Mouse (Mus musculus) megakaryocyte, embryonic 14.5 days (primary cell): ENCODE results near the gene Gm13420. TPM values are rescaled to one million over a fixed set of nuclear protein-coding genes. Genes with fewer than 3 reads are reported as not detected.

Experiments used
- H3K27me3 ChIP-seq: replicated peaks from 2 replicates; pipeline ENCODE3; 2012; ENCODE audit warnings: inconsistent platforms
- H3K36me3 ChIP-seq: replicated peaks from 2 replicates; pipeline ENCODE3; 2012; ENCODE audit warnings: low read length, inconsistent platforms, mixed read lengths
- H3K4me1 ChIP-seq: 2 replicates; pipeline ENCODE4 v1.6.1; 2012; ENCODE audit warnings: inconsistent platforms
- H3K4me3 ChIP-seq: replicated peaks from 2 replicates; pipeline ENCODE3; 2012; ENCODE audit warnings: moderate library complexity, mild to moderate bottlenecking, inconsistent platforms
- H3K9me3 ChIP-seq: 2 replicates; pipeline ENCODE4 v1.6.1; 2012; ENCODE audit warnings: inconsistent platforms
- FLI1 ChIP-seq: IDR thresholded peaks from 2 replicates; pipeline ENCODE4 v1.6.1; 2012; ENCODE audit warnings: low read length, inconsistent platforms, mixed read lengths
- GATA1 ChIP-seq: IDR thresholded peaks from 3 replicates; pipeline ENCODE4 v1.6.1; 2012; ENCODE audit warnings: mixed read lengths, low read length, inconsistent platforms, borderline replicate concordance
- polyA plus RNA-seq: library from polyadenylated mRNA; stranded (reverse); fragments of >175 nt; gene quantifications from 2 replicates; pipeline ENCODE4 v1.2.3, GENCODE M21; 2012; ENCODE audit warnings: low replicate concordance; ENCODE audit not compliant: insufficient read depth

The Gm13420 gene
- polyA plus RNA-seq, 1 experiment, result not detected

DNA sequence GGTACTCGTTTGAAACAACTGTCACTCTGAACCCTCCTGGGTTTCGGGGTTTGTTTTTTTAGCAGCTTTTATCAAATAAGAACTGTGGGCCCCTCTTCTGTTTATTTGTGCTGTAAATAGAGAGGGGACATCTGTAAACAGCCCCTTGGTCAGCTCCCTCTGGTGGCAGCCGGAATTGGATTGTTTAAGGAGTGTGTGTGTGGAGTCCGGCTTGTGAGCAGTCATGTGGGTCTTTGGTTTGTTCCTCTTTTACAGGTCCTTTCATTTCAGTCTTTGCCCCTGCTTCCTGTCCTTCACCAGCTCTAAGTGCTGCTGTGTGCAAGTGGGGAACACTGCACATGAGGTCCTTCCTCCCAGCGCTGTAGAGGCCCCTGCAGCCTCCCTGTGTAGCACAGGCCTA, 12.1 kb downstream of the Gm13420 start:
- no peak for TF ChIP-seq FLI1
- no peak for TF ChIP-seq GATA1
- peaks cover 11% of the 10 kb centered on the region for H3K27me3 ChIP-seq
- H3K4me1 ChIP-seq, result peaks cover 11% of the 10 kb centered on the region; the same call in 1 of the 2 replicates
- no peaks in the 10 kb centered on the region for H3K9me3 ChIP-seq
- peaks cover 61% of the 10 kb centered on the region for H3K36me3 ChIP-seq
- H3K4me3 ChIP-seq, result no peak overlapping the region

DNA sequence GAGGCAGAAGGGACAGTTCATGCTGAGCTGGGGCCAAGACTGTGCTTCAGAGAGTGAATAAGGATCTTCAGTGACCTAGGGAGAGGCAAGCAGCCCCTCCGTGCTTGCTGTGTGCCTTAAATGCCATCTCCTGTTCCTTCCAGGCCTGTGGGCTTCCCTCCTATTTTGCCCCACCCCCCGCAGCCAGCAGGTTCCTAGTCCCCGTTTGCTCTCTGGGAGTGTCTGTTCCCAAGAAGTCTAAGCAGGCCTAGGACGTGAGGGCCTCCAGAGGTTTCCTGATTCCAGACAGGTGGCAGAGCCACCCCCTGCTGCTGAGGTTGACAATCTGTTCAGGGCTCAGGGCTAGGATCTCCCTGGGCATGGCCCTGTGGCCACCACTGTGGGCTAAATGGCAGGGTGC, 12.7 kb downstream of the Gm13420 start:
- TF ChIP-seq GATA1 (no peak), FLI1 (no peak)
- Histone ChIP-seq H3K36me3 (peaks cover 67% of the 10 kb centered on the region), H3K27me3 (peaks cover 7% of the 10 kb centered on the region), H3K4me3 (no peak overlapping the region), H3K4me1 (peaks cover 11% of the 10 kb centered on the region; the same call in 1 of the 2 replicates), H3K9me3 (no peaks in the 10 kb centered on the region)

DNA sequence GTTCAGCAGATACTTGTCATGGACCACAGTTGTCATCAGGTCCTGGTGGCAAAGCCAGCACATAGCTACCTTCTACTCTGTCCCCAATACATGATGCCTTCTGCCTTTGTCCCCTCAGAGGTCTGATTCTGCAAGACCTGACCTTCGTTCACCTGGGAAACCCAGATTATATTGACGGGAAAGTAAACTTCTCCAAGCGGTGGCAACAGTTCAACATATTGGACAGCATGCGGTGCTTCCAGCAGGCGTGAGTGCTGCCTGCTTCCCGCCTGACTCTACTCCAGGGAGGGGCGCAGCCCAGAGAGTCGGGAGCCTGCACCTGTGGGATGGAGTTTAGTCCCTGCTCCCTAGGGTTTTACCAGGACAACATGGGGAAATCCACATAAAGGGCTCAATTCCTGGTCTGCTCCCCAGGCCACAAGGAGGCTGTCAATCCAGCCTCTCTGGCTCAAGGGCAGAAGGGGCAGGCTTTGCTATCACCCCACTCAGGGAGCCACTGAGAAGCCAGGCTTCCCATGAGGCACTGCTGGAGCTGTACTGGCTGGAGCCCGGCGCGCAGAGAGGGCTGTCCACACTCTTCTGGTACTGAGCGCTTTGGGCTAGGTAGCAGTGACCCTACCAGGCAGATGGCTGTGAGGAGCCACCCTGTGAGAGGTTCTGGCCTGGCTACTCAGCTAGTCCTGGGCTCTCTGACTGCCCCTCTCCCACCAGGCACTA, 14.1 kb downstream of the Gm13420 start:
- Histone ChIP-seq H3K4me3 (no peak overlapping the region), H3K9me3 (no peaks in the 10 kb centered on the region), H3K4me1 (peaks cover 12% of the 10 kb centered on the region; the same call in 1 of the 2 replicates), H3K27me3 (no peaks in the 10 kb centered on the region), H3K36me3 (peaks cover 81% of the 10 kb centered on the region)
- no peak for TF ChIP-seq FLI1
- TF ChIP-seq GATA1, result no peak

DNA sequence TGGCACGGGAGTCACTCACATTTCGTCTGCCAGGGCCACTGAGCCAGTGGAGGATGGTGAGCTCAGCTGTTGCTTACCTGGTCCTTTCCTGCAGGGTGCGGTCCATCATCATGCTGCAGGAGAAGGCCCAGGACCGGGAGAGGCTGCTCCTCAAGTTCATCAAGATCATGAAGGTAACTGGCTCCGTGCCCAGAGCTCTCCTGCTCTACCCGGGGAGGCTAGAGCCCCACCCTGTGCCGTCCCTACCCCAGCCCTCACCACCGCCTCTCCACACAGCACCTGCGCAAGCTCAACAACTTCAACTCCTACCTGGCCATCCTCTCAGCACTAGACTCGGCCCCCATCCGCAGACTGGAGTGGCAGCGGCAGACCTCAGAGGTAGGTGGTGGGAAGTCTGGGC, 15.8 kb downstream of the Gm13420 start:
- TF ChIP-seq FLI1, result no peak
- peaks cover 94% of the 10 kb centered on the region for H3K36me3 ChIP-seq
- peaks cover 29% of the 10 kb centered on the region for H3K4me1 ChIP-seq
- H3K27me3 ChIP-seq, result no peaks in the 10 kb centered on the region
- no peak overlapping the region for H3K4me3 ChIP-seq
- no peaks in the 10 kb centered on the region for H3K9me3 ChIP-seq

DNA sequence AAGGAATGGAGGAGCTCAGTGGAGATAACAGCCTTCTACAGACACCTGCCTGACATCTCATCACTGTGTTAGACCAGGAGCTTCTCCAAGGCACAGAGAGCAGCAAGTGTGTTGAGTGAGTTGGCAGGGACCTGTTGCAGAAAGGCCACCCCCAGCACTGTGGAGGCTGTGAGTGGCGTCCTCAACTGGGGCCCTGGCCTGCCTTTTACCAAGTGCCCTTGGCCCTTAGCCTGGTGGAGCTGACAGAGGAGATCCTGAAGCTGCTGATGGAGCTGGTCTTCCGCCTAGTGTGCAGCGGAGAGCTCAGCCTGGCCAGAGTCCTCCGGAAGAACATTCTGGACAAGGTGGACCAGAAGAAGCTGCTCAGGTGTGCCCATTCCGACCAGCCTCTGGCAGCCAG, 18.1 kb downstream of the Gm13420 start:
- H3K4me1 ChIP-seq, result peaks cover 41% of the 10 kb centered on the region
- no peak overlapping the region for H3K4me3 ChIP-seq
- no peak for TF ChIP-seq GATA1
- H3K9me3 ChIP-seq, result no peaks in the 10 kb centered on the region
- H3K36me3 ChIP-seq, result peaks cover 95% of the 10 kb centered on the region
- H3K27me3 ChIP-seq, result no peaks in the 10 kb centered on the region

DNA sequence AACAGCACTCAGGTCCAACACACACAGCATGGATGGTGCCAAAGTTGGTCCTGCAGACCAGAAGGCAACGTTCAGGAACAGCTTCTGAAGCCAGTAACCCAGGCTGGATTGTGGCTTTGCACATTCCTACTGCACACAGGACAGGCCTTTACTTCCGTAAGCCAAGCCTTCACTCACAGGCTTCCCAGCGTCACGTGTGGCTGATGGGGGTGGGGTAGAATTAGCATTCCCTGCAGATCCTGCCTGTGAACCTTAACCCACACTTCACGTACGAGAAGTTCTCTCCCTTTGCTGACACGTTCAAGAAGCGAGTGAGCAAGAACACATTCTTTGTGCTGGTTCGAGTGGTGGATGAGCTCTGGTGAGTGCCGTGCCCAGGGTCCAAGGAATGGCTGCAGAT, 18.9 kb downstream of the Gm13420 start:
- Histone ChIP-seq H3K4me3 (no peak overlapping the region), H3K36me3 (peaks cover 95% of the 10 kb centered on the region), H3K4me1 (peaks cover 41% of the 10 kb centered on the region), H3K9me3 (no peaks in the 10 kb centered on the region), H3K27me3 (no peaks in the 10 kb centered on the region)
- TF ChIP-seq FLI1 (no peak), GATA1 (no peak)

DNA sequence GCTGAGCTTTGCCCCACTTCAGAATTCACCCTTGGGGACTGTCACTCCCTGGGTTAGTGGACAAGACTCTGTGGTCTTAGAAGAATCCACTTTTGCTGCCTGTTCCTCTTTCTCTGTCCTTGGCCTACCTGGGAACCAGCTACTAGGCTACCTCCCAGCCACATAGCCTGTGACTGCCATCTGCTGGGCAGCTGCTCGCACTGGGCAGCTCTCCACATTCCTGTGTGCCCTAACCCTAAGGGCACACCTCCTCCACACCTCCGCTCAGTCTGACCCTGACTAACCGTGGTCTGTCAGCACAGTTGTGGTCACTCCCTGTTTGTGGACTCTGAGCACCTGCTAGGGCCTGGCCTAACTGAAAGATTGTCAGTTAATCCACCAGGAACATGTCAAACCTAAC, 19.9 kb downstream of the Gm13420 start:
- Histone ChIP-seq H3K4me1 (peaks cover 41% of the 10 kb centered on the region), H3K27me3 (no peaks in the 10 kb centered on the region), H3K9me3 (no peaks in the 10 kb centered on the region), H3K36me3 (peaks cover 95% of the 10 kb centered on the region), H3K4me3 (no peak overlapping the region)
- no peak for TF ChIP-seq GATA1

DNA sequence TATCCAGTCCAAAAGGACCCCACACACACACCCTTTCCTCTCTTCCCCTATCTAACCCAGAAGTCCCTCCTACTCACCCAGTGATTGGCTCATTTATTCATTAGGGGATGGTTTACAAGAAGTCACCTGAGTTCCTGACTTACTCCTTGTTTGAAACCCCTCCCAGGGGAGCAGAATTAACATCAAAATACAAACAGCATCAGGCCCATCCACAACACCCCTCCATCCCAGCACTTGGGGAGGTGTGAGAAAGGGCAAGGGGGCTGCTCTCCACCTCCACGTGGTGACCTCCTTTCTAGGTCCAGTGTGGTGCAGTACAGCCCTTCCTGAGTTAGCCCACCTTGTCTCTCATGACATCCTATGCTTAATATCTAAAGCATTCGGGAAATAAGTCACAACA, 22.0 kb downstream of the Gm13420 start:
- Histone ChIP-seq H3K36me3 (peaks cover 96% of the 10 kb centered on the region), H3K9me3 (no peaks in the 10 kb centered on the region), H3K27me3 (no peaks in the 10 kb centered on the region)

DNA sequence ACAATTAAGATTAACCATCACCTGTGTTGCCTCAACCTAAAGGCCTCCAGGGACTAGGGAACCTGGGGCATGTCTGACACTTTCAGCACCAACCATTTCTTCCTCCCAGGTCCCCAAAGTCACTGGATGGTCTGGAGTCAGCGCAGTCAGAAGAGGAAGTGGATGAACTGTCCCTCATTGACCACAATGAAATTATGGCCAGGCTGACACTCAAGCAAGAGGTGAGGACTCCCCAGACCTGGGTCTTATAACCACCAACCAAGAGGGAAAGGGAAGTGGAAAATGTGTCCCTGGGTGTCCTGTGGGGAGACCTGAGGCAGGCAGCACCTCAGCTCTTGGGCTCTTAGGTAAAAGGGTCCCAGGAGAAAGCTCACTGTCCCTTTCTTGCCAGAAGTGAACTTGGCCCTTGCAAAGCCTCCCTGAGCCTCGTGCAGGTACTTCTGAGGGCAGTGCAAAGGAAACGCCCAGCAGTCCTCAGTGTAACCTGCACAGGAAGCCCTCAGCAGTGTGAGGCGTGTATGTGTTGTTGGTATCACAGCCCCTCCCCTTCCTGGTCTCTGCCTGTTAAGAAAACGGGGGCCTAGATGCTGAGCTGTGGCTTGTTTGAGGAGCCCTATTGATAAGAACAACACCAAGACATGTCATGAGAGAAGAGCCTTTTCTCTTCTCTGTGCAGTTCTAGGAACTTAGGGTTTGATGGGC, 26.7 kb downstream of the Gm13420 start:
- Histone ChIP-seq H3K27me3 (no peaks in the 10 kb centered on the region), H3K4me3 (peak overlapping the region; percentile 38), H3K9me3 (no peaks in the 10 kb centered on the region), H3K36me3 (peaks cover 100% of the 10 kb centered on the region), H3K4me1 (peaks cover 44% of the 10 kb centered on the region)
- no peak for TF ChIP-seq GATA1
- no peak for TF ChIP-seq FLI1

More for the DNA sequence above, 22.0 kb downstream of the Gm13420 start:
- peaks cover 56% of the 10 kb centered on the region for H3K4me1 ChIP-seq
- H3K4me3 ChIP-seq, result no peak overlapping the region
- TF ChIP-seq GATA1 (no peak), FLI1 (no peak)

DNA sequence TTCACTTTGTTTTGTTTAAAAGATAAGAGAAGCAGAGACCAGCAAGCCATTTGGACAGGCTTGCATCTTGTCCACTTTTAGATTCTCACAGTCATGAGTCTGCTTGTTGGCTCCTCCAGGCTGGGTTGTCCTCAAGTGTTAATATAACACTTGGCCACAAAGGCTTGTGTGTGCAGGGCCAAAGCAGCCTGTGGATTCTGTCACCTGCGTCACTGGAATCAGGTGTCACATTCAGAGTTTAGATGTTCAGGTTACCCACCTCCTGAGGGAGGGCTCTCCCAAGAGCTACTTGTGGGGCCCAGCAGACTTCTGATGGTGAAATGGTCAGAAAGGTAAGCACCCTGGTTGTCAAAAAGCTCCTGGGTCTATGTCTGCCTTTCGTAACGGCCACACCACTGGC, 28.4 kb downstream of the Gm13420 start:
- Histone ChIP-seq H3K4me1 (peaks cover 30% of the 10 kb centered on the region), H3K4me3 (no peak overlapping the region), H3K36me3 (peaks cover 99% of the 10 kb centered on the region), H3K9me3 (no peaks in the 10 kb centered on the region), H3K27me3 (no peaks in the 10 kb centered on the region)
- TF ChIP-seq GATA1, result no peak
- no peak for TF ChIP-seq FLI1

DNA sequence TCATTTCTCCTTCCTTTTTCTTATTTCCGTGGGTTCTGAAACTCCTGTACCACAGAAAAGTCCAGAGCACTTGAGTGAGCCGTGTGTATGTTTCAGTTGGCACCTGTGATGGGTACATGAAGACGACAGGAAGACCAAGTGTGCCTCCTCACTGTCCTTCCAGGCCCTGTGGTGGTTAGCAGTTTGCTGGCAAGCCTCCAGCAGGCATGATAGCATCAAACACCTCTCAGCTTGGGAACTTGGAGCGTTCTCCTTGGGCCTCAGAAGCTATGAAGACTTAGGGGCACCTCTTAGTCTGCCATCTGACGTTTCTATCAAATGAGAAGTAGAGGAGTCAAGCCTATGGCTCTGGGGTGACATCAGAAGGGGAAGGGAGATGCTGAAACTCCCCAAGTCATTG, 32.9 kb downstream of the Gm13420 start:
- Histone ChIP-seq H3K36me3 (peaks cover 98% of the 10 kb centered on the region), H3K4me1 (peaks cover 29% of the 10 kb centered on the region), H3K27me3 (no peaks in the 10 kb centered on the region), H3K4me3 (no peak overlapping the region), H3K9me3 (no peaks in the 10 kb centered on the region)
- no peak for TF ChIP-seq GATA1
